Mouse (Mus musculus) testis, adult 2 months (tissue): ENCODE measurements around the gene Tk2. TPM values are rescaled to one million over a fixed set of nuclear protein-coding genes. Genes with fewer than 3 reads are reported as not detected.

ENCODE experiments used
- H3K27ac ChIP-seq: fragments of 200-500 bp; 2 replicates; pipeline ENCODE4 v1.5.1; 2012; ENCODE audit warnings: low read depth, low read length; ENCODE audit not compliant: control insufficient read depth, insufficient read depth
- H3K27me3 ChIP-seq: fragments of 200-500 bp; 2 replicates; pipeline ENCODE4 v1.6.1; 2012; ENCODE audit warnings: mild to moderate bottlenecking, low read length, moderate library complexity; ENCODE audit not compliant: control insufficient read depth, insufficient read depth
- H3K36me3 ChIP-seq: fragments of 200-500 bp; 2 replicates; pipeline ENCODE4 v1.6.1; 2012; ENCODE audit warnings: mild to moderate bottlenecking, low read length; ENCODE audit not compliant: control insufficient read depth, insufficient read depth
- H3K4me1 ChIP-seq: fragments of 200-500 bp; 2 replicates; pipeline ENCODE4 v1.6.1; 2012; ENCODE audit warnings: low read length; ENCODE audit not compliant: control insufficient read depth, insufficient read depth
- H3K4me3 ChIP-seq: fragments of 200-500 bp; 2 replicates; pipeline ENCODE4 v1.5.1; 2012; ENCODE audit warnings: low read depth, mild to moderate bottlenecking, low read length, moderate library complexity, mixed read lengths; ENCODE audit not compliant: control insufficient read depth
- CTCF ChIP-seq: fragments of 200-500 bp; IDR thresholded peaks from 2 replicates; pipeline ENCODE4 v1.5.1; 2012; ENCODE audit warnings: low read depth, mild to moderate bottlenecking, inconsistent platforms, low read length, moderate library complexity; ENCODE audit not compliant: control insufficient read depth, insufficient read depth, insufficient replicate concordance
- POLR2A ChIP-seq: fragments of 200-500 bp; IDR thresholded peaks from 2 replicates; pipeline ENCODE4 v1.6.1; 2012; ENCODE audit warnings: low read depth, mild to moderate bottlenecking, inconsistent platforms, low read length, moderate library complexity; ENCODE audit not compliant: control insufficient read depth
- polyA plus RNA-seq: library from polyadenylated mRNA; depleted of rRNA; stranded (reverse); fragments of >200 nt; gene quantifications from 2 replicates; pipeline ENCODE4 v1.2.3, GENCODE M21; 2012

The Tk2 gene
- polyA plus RNA-seq, 1 experiment: 10.6 TPM

DNA sequence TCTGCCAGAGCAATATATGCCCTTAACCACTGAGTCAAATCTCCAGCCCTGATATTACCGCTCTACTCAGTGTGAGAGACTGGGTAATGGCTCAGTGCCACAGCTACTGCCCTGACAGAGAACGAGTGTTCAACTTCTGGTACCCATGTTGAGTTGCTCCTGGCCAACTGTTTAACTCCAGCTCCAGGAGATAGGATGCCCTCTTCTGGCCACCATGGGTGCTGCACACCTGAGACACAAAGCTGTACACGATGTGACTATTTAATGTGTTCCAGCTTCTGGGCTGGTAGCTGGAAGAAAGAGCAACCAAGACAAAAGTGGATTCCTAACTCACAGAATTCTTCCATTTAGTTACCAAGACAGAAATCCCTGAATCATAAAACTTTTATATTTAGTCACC lies 4.7 kb upstream of the Tk2 start:
- TF ChIP-seq CTCF (peak; percentile 63; the same call in 1 of the 2 replicates), POLR2A (no peak)
- H3K36me3 ChIP-seq: no peaks in the 10 kb centered on the region; the same call in 1 of the 2 replicates
- H3K4me3 ChIP-seq: peak overlapping the region; percentile 16; the same call in 1 of the 2 replicates
- peak overlapping the region; percentile 21; the same call in 1 of the 2 replicates for H3K27ac ChIP-seq
- no peaks in the 10 kb centered on the region for H3K27me3 ChIP-seq
- peaks cover 2% of the 10 kb centered on the region for H3K4me1 ChIP-seq

GRCm38 (mm10) chr8:104251461-104251860 lies 3.1 kb upstream of the Tk2 start:
- H3K27me3 ChIP-seq: no peaks in the 10 kb centered on the region
- H3K27ac ChIP-seq: peak overlapping the region; percentile 23
- no peak for TF ChIP-seq POLR2A
- peaks cover 11% of the 10 kb centered on the region for H3K4me1 ChIP-seq
- H3K4me3 ChIP-seq: peak overlapping the region; percentile 100
- H3K36me3 ChIP-seq: no peaks in the 10 kb centered on the region; the same call in 1 of the 2 replicates

- Histone ChIP-seq H3K4me3 (peak within 1 kb of the TSS; percentile 100), H3K27me3 (no peaks in the 10 kb centered on the region), H3K36me3 (peaks cover 1% of the 10 kb centered on the region), H3K4me1 (peaks cover 11% of the 10 kb centered on the region), H3K27ac (peak within 1 kb of the TSS; percentile 99)
- TF ChIP-seq POLR2A (peak; percentile 96), CTCF (0 out of 2 replicates have a peak, but pooled peaks have one; percentile 20)
These were observed 2.3 kb upstream of the Tk2 start, which contains the start of gene Cklf for GRCm38 (mm10) chr8:104250439-104251367. Gene Cklf, plus strand, starts transcription at chr8:104250861.

DNA sequence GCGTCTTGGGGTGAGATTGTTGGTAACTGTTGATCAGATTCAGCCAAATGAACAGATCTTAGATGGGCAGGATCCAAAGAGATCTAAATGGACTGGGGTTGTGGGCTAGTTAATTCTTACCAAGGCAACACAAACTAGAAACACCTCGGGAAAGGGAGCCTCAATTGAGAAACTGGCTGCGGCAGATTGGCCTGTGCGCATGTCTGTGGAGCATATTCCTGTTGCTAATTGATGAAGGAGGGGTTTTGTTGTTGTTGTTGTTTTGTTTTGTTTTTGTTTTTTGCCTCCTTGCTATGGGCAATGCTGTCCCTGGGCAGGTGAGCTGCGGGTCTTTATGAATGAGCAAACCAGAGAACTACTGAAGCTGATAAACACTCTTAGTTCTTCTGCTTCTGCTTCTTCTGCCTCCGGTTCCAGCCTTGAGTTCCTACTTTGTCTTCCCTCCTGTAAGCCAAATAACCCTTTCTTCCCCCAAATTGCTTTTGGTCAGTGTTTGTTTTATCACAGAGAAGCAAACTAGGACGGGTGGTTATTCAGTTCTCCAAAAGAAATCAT lies 1.2 kb upstream of the Tk2 start:
- TF ChIP-seq CTCF: no peak
- TF ChIP-seq POLR2A: no peak
- Histone ChIP-seq H3K27me3 (no peaks in the 10 kb centered on the region), H3K36me3 (peaks cover 1% of the 10 kb centered on the region), H3K27ac (no peak overlapping the region), H3K4me3 (no peak overlapping the region), H3K4me1 (peaks cover 11% of the 10 kb centered on the region)

DNA sequence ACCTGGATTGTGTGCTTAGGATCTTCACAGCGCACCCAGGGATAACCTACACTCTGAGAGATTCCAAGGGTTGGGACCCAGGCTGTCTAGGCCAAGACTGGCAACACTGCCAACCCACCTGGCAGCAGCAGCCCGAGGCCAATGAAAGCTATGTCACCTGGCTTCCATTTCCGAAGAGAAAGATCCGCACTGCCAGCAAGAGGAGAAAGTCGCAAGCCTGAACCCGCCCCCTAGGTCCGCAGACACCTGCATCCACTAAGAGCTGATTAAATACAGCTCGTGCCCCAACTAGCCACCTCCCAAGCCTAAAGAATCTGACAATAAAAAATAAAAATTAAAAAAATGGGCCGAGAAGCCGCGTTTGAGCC lies 466 bp downstream of the Tk2 start:
- Histone ChIP-seq H3K4me3 (peak overlapping the region; percentile 92), H3K36me3 (peaks cover 1% of the 10 kb centered on the region), H3K27me3 (no peaks in the 10 kb centered on the region), H3K4me1 (peaks cover 11% of the 10 kb centered on the region), H3K27ac (peak overlapping the region; percentile 60)
- no peak for TF ChIP-seq CTCF
- no peak for TF ChIP-seq POLR2A

DNA sequence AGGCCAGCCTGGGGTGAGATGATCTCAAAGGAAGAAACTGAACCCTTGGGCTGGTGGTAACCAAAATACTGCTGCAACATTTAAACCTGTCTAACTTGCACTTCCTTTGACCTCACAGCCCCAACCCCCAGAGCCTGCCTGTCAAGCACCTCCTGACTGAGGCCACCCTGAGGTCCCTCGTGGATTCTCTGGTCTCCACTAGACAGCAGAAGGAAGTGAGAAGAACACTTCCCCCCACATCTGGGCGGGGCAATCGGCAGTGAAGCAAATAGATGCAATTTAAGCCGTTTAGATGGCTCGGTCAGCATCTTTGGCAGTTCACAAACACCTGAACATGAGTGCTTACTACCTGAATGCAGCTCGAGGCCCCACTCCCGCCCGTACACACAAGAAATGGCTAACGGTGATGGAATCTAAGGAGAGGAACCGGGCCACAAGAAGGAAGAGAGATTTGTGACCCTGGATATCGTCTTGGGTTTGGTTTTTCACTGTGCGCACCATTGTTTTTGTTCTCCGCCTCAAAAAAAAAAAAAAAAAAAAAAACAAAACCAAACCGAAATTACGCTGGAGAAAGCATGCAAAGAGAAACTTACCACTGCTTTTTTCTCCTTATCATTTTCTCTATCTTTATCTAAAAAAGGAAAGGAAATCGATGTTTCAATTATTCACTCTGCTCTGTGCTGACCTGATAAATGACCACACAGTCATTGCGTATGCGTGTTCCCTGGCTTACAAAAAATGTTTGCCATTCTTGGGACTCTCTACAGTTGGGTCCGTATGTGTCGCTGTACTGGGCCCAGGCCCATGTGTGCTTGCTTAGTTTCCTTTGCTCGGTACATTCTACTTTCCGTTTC lies 1.1 kb downstream of the Tk2 start:
- Histone ChIP-seq H3K36me3 (peaks cover 1% of the 10 kb centered on the region; the same call in 1 of the 2 replicates), H3K27ac (peak overlapping the region; percentile 60), H3K4me3 (peak overlapping the region; percentile 92), H3K27me3 (no peaks in the 10 kb centered on the region), H3K4me1 (peaks cover 11% of the 10 kb centered on the region)
- TF ChIP-seq CTCF (no peak), POLR2A (no peak)
